Mouse (Mus musculus) spleen, postnatal 14 days (tissue): ENCODE results near the gene Pik3c2g.

Experiments
- DNase-seq, 2 experiments: peaks; one replicate each; pipeline ENCODE4 v3.0.0; 2021 to 2022; ENCODE audit warnings: low spot score in 2 of 2

Pik3c2g gene

GRCm38 (mm10) chr6:139841272-139841671 lies 254.3 kb downstream of the Pik3c2g start:
- no peak for DNase-seq

GRCm38 (mm10) chr6:139842626-139843025 lies 255.6 kb downstream of the Pik3c2g start:
- no peak for DNase-seq

GRCm38 (mm10) chr6:139843531-139843930 lies 256.5 kb downstream of the Pik3c2g start:
- no peak for DNase-seq

GRCm38 (mm10) chr6:139846889-139847544 lies 260.0 kb downstream of the Pik3c2g start:
- DNase-seq, result no peak

GRCm38 (mm10) chr6:139849931-139850330 lies 262.9 kb downstream of the Pik3c2g start:
- no peak for DNase-seq

GRCm38 (mm10) chr6:139851705-139852603 lies 264.9 kb downstream of the Pik3c2g start:
- DNase-seq, result no peak

GRCm38 (mm10) chr6:139852836-139853235 lies 265.8 kb downstream of the Pik3c2g start:
- DNase-seq, result no peak

- no peak for DNase-seq
Measured at GRCm38 (mm10) chr6:139860141-139860540, 273.1 kb downstream of the Pik3c2g start.

GRCm38 (mm10) chr6:139861534-139861933 lies 274.5 kb downstream of the Pik3c2g start:
- no peak for DNase-seq

- DNase-seq, result no peak
Measured at GRCm38 (mm10) chr6:139865059-139865673, 278.1 kb downstream of the Pik3c2g start.

- no peak for DNase-seq
Measured at GRCm38 (mm10) chr6:139874418-139875176, 287.6 kb downstream of the Pik3c2g start.

GRCm38 (mm10) chr6:139876691-139877090 lies 289.7 kb downstream of the Pik3c2g start:
- no peak for DNase-seq

GRCm38 (mm10) chr6:139877476-139878361 lies 290.7 kb downstream of the Pik3c2g start:
- no peak for DNase-seq

- DNase-seq, result no peak
Measured at GRCm38 (mm10) chr6:139878362-139878696, 291.3 kb downstream of the Pik3c2g start.

- no peak for DNase-seq
Measured at GRCm38 (mm10) chr6:139882076-139882475, 295.1 kb downstream of the Pik3c2g start.

GRCm38 (mm10) chr6:139887175-139887574 lies 300.2 kb downstream of the Pik3c2g start:
- DNase-seq, result no peak

- no peak for DNase-seq
Measured at GRCm38 (mm10) chr6:139895637-139896036, 308.6 kb downstream of the Pik3c2g start.

GRCm38 (mm10) chr6:139899630-139900151 lies 312.7 kb downstream of the Pik3c2g start:
- DNase-seq, result no peak

GRCm38 (mm10) chr6:139901801-139902200 lies 314.8 kb downstream of the Pik3c2g start:
- no peak for DNase-seq

- no peak for DNase-seq
Measured at GRCm38 (mm10) chr6:139907138-139907537, 320.1 kb downstream of the Pik3c2g start.
